Mouse (Mus musculus) stomach, postnatal 0 days (tissue): ENCODE results near the gene Calb2. TPM values are rescaled to one million over a fixed set of nuclear protein-coding genes. Genes with fewer than 3 reads are reported as not detected.
A peak's percentile ranks its signal among the peaks of the same experiment; 100 is the strongest.

ENCODE experiments used
- ATAC-seq: fragments of 200-750 bp; cut with Nextera tagmentation; 2 replicates; pipeline ENCODE4 v1.8.0; 2017; ENCODE audit not compliant: low FRiP score, low TSS enrichment
- DNase-seq: peaks from one replicate; pipeline ENCODE4 v3.0.0-alpha.2; 2016; ENCODE audit warnings: low spot score
- H3K27ac ChIP-seq: fragments of 300-500 bp; sonication (generic); replicated peaks from 2 replicates; pipeline ENCODE4 v1.5.1; 2014; ENCODE audit warnings: mild to moderate bottlenecking, control low read depth
- H3K27me3 ChIP-seq: fragments of 300-500 bp; sonication (generic); 2 replicates; pipeline ENCODE4 v1.6.1; 2014; ENCODE audit warnings: low read length; ENCODE audit not compliant: control insufficient read depth, insufficient read depth
- H3K36me3 ChIP-seq: fragments of 300-500 bp; sonication (generic); 2 replicates; pipeline ENCODE4 v1.6.1; 2014; ENCODE audit warnings: low read length, mixed read lengths; ENCODE audit not compliant: control insufficient read depth, insufficient read depth
- H3K4me1 ChIP-seq: fragments of 300-500 bp; sonication (generic); replicated peaks from 2 replicates; pipeline ENCODE4 v1.6.1; 2014; ENCODE audit warnings: antibody characterized with exemption; ENCODE audit not compliant: control insufficient read depth, insufficient read depth
- H3K4me2 ChIP-seq: fragments of 300-500 bp; sonication (generic); replicated peaks from 2 replicates; pipeline ENCODE4 v1.6.1; 2014; ENCODE audit warnings: low read depth, mild to moderate bottlenecking, control low read depth, moderate library complexity
- H3K4me3 ChIP-seq: fragments of 300-500 bp; sonication (generic); 2 replicates; pipeline ENCODE4 v1.5.1; 2014; ENCODE audit warnings: low read depth, low read length, control low read depth
- H3K9ac ChIP-seq: fragments of 300-500 bp; sonication (generic); 2 replicates; pipeline ENCODE4 v1.6.1; 2014; ENCODE audit warnings: mild to moderate bottlenecking, low read length, control low read depth, mixed read lengths
- H3K9me3 ChIP-seq: fragments of 300-500 bp; sonication (generic); 2 replicates; pipeline ENCODE4 v1.6.1; 2016; ENCODE audit warnings: low read length; ENCODE audit not compliant: control insufficient read depth
- CTCF ChIP-seq: IDR thresholded peaks from 2 replicates; pipeline ENCODE4 v1.5.1; 2016; ENCODE audit warnings: antibody characterized with exemption, low read depth, mild to moderate bottlenecking, moderate library complexity
- EP300 ChIP-seq: optimal IDR thresholded peaks from 2 replicates; pipeline ENCODE3; 2016; ENCODE audit warnings: antibody characterized with exemption
- WGBS: fragments of 180-500 bp; shearing (Covaris S2); extraction: QIAGEN DNeasy Blood & Tissue Kit; methylation state at CpG from one replicate; pipeline ENCODE4 v1.1.7; 2014; 5-methylcytosine and 5-hydroxymethylcytosine counted together
- polyA plus RNA-seq: library from polyadenylated mRNA; unstranded; fragments of >200 nt; fragmentation: Nextera tagmentation; extraction: Ambion mirVana; gene quantifications from 2 replicates; pipeline ENCODE4 v1.2.1, GENCODE M21; 2015

Gene Calb2
- 0.17 and 0.19 TPM in 2 replicates for polyA plus RNA-seq

GRCm38 (mm10) chr8:110168046-110168445, at the start of gene Calb2:
Calb2 (minus strand) TSS chr8:110168210.
- Histone ChIP-seq H3K36me3 (no peaks in the 10 kb centered on the region), H3K27me3 (no peaks in the 10 kb centered on the region), H3K9ac (no peak within 1 kb of the TSS), H3K4me2 (no peak within 1 kb of the TSS), H3K9me3 (no peaks in the 10 kb centered on the region), H3K4me1 (no peaks in the 10 kb centered on the region), H3K4me3 (no peak within 1 kb of the TSS; the same call in 1 of the 2 replicates), H3K27ac (no peak within 1 kb of the TSS)
- under 1% methylated on average over 33 of the region's 33 CpGs for WGBS
- DNase-seq = peak; percentile 57
- peak; percentile 49 for ATAC-seq
- TF ChIP-seq CTCF (peak; percentile 83), EP300 (no peak)

- WGBS = 0% methylated on average over 42 of the region's 43 CpGs
- H3K9ac ChIP-seq = peak overlapping the region; percentile 56
- H3K4me3 ChIP-seq = peak overlapping the region; percentile 57
- peak overlapping the region; percentile 74 for H3K4me2 ChIP-seq
- 0 out of 2 replicates have a peak overlapping the region, but pooled peaks have one; percentile 18 for H3K27ac ChIP-seq
- peak; percentile 100 for DNase-seq
- TF ChIP-seq EP300 (no peak), CTCF (no peak)
- H3K9me3 ChIP-seq = no peaks in the 10 kb centered on the region
- H3K36me3 ChIP-seq = peaks cover 10% of the 10 kb centered on the region
- peaks cover 4% of the 10 kb centered on the region; the same call in 1 of the 2 replicates for H3K4me1 ChIP-seq
- peak; percentile 100 for ATAC-seq
- H3K27me3 ChIP-seq = no peaks in the 10 kb centered on the region
These were observed 49.7 kb upstream of the Calb2 start for GRCm38 (mm10) chr8:110217681-110218131.

- no peak for ATAC-seq
These were observed 49.2 kb upstream of the Calb2 start for GRCm38 (mm10) chr8:110217198-110217597.

GRCm38 (mm10) chr8:110216253-110216652, 48.2 kb upstream of the Calb2 start:
- Histone ChIP-seq H3K27me3 (no peaks in the 10 kb centered on the region), H3K4me1 (peaks cover 4% of the 10 kb centered on the region; the same call in 1 of the 2 replicates), H3K9ac (no peak overlapping the region), H3K9me3 (no peaks in the 10 kb centered on the region), H3K27ac (no peak overlapping the region), H3K36me3 (0 out of 2 replicates have a peak, but pooled peaks cover 3% of the 10 kb centered on the region), H3K4me3 (no peak overlapping the region), H3K4me2 (no peak overlapping the region)
- no peak for ATAC-seq
- WGBS = 78% methylated on average over 5 of the region's 5 CpGs
- no peak for DNase-seq
- TF ChIP-seq EP300 (no peak), CTCF (no peak)

More at GRCm38 (mm10) chr8:110217198-110217597, 49.2 kb upstream of the Calb2 start:
- 42% methylated on average over 5 of the region's 5 CpGs for WGBS
- H3K4me3 ChIP-seq = peak overlapping the region; percentile 57
- no peaks in the 10 kb centered on the region for H3K27me3 ChIP-seq
- H3K36me3 ChIP-seq = peaks cover 8% of the 10 kb centered on the region; the same call in 1 of the 2 replicates
- no peak overlapping the region for H3K9ac ChIP-seq
- peak overlapping the region; percentile 74 for H3K4me2 ChIP-seq
- no peak overlapping the region for H3K27ac ChIP-seq
- H3K9me3 ChIP-seq = no peaks in the 10 kb centered on the region
- peaks cover 4% of the 10 kb centered on the region; the same call in 1 of the 2 replicates for H3K4me1 ChIP-seq
- TF ChIP-seq CTCF (no peak), EP300 (no peak)
- DNase-seq = no peak

GRCm38 (mm10) chr8:110215365-110215764, 47.4 kb upstream of the Calb2 start, which contains the start of gene Cmtr2:
Cmtr2 (plus strand) TSS chr8:110215665.
- Histone ChIP-seq H3K4me3 (no peak within 1 kb of the TSS), H3K4me1 (peaks cover 4% of the 10 kb centered on the region; the same call in 1 of the 2 replicates), H3K9me3 (no peaks in the 10 kb centered on the region), H3K27me3 (no peaks in the 10 kb centered on the region), H3K27ac (no peak within 1 kb of the TSS), H3K36me3 (no peaks in the 10 kb centered on the region), H3K4me2 (no peak within 1 kb of the TSS), H3K9ac (no peak within 1 kb of the TSS)
- 69% methylated on average over 7 of the region's 7 CpGs for WGBS
- TF ChIP-seq EP300 = no peak
- TF ChIP-seq CTCF = no peak
- ATAC-seq (no peak), DNase-seq (no peak)

- DNase-seq = no peak
- WGBS = 29% methylated on average over 11 of the region's 11 CpGs
- Histone ChIP-seq H3K36me3 (no peaks in the 10 kb centered on the region), H3K27ac (no peak overlapping the region), H3K9ac (no peak overlapping the region), H3K4me1 (no peaks in the 10 kb centered on the region), H3K4me2 (no peak overlapping the region), H3K27me3 (no peaks in the 10 kb centered on the region), H3K9me3 (no peaks in the 10 kb centered on the region), H3K4me3 (no peak overlapping the region)
- no peak for ATAC-seq
- TF ChIP-seq CTCF (peak; percentile 68), EP300 (no peak)
These were observed 33.8 kb upstream of the Calb2 start for GRCm38 (mm10) chr8:110201806-110202205.
